10 mouse cellular contexts compared by ENCODE assay signal in the genomic region with DNA sequence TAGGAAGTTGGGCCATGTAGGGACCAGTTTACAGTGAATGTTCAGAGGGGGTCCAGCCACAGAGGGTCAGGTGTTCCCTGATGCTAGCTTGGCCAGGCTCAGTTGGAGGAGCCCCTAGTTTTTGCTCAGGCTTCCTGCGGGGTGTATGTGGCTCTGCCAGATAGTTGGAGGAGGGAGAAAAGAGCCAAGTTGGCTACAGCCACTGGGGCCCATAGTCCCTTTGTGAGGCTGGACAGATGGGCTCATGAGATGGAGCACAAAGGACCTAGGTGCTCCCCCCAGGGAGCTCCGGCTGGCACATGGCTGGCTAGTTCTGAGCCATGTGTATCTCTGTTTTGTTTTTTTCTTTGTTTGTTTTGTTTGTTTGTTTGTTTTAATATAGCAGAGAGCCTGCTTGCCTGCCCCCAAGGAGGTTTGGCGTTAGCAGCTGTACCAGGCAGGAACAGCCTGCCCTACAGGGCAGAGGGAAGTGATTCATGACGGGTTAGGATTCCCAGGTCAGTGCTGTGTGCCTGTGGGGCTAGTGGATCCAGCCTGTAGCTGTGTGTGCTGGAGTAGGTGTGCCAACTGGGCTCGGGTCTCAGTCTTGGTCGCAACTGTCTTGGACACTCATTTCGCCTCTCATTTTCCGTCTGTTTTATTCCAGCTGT.
DNase-seq lines count a peak whose midpoint lies in the region; ATAC-seq and TF ChIP-seq lines count a peak whose summit lies in the region.
"Had no signal": no experiment of that assay in that cellular context is flagged by ENCODE, and none has a peak within 500 bp of the region (broad histone marks: within the 10 kb centered on the region; RNA-seq: fewer than 3 reads in every experiment).

No protein-coding gene starts in this region.

- no peak overlapping the region for H3K4me2 ChIP-seq in midbrain, embryonic 11.5 days
- H3K4me2 ChIP-seq in midbrain, postnatal 0 days (ENCODE audit: low read depth, low read length, poor library complexity, severe bottlenecking), result no peak overlapping the region
- peak overlapping the region; percentile 13; the same call in 1 of the 2 replicates for H3K4me2 ChIP-seq in hindbrain, embryonic 11.5 days (replicated peaks; ENCODE audit: low read depth, low read length)
- peak overlapping the region; percentile 81; the same call in 1 of the 2 replicates for H3K4me2 ChIP-seq in stomach, embryonic 15.5 days

- no peak for DNase-seq in heart, embryonic 10.5 days (ENCODE audit: low spot score)
- DNase-seq in heart, adult 9 months (ENCODE audit: low spot score in 2 of 2), result no peak
- peak; percentile 88 for DNase-seq in midbrain, embryonic 11.5 days (ENCODE audit: low spot score, missing footprints)
- no peak for DNase-seq in midbrain, postnatal 0 days (ENCODE audit: low spot score)
- no peak for DNase-seq in hindbrain, embryonic 11.5 days (ENCODE audit: low spot score)
- no peak for DNase-seq in right cerebral cortex, postnatal 36 days (ENCODE audit: low spot score in 2 of 2)
- DNase-seq in ovary, postnatal 14 days (ENCODE audit: low spot score), result no peak
- DNase-seq: kidney, adult 11 months had no signal

- no peaks in the 10 kb centered on the region for H3K9me3 ChIP-seq in heart, embryonic 10.5 days
- no peaks in the 10 kb centered on the region for H3K9me3 ChIP-seq in midbrain, embryonic 11.5 days (ENCODE audit: control insufficient read depth, low read length)
- no peaks in the 10 kb centered on the region for H3K9me3 ChIP-seq in midbrain, postnatal 0 days (ENCODE audit: low read length)
- no peaks in the 10 kb centered on the region for H3K9me3 ChIP-seq in hindbrain, embryonic 11.5 days (ENCODE audit: control insufficient read depth, low read length)
- no peaks in the 10 kb centered on the region for H3K9me3 ChIP-seq in stomach, embryonic 15.5 days

- peaks cover 10% of the 10 kb centered on the region for H3K36me3 ChIP-seq in heart, embryonic 10.5 days
- no peaks in the 10 kb centered on the region for H3K36me3 ChIP-seq in midbrain, embryonic 11.5 days (ENCODE audit: control insufficient read depth, insufficient read depth, low read length)
- no peaks in the 10 kb centered on the region for H3K36me3 ChIP-seq in midbrain, postnatal 0 days (ENCODE audit: insufficient read depth, low read length)
- no peaks in the 10 kb centered on the region for H3K36me3 ChIP-seq in hindbrain, embryonic 11.5 days (ENCODE audit: control insufficient read depth, insufficient read depth, low read length)
- no peaks in the 10 kb centered on the region for H3K36me3 ChIP-seq in stomach, embryonic 15.5 days

- no peak for TF ChIP-seq CTCF in midbrain, postnatal 0 days (IDR thresholded peaks at IDR 0.05)

- peaks cover 47% of the 10 kb centered on the region for H3K27me3 ChIP-seq in heart, embryonic 10.5 days (ENCODE audit: insufficient read depth, poor library complexity, severe bottlenecking)
- H3K27me3 ChIP-seq in midbrain, embryonic 11.5 days (ENCODE audit: control insufficient read depth, insufficient read depth, low read length), result peaks cover 2% of the 10 kb centered on the region; the same call in 1 of the 2 replicates
- H3K27me3 ChIP-seq in midbrain, postnatal 0 days (ENCODE audit: insufficient read depth, low read length), result 0 out of 2 replicates have a peak, but pooled peaks cover 11% of the 10 kb centered on the region
- no peaks in the 10 kb centered on the region for H3K27me3 ChIP-seq in hindbrain, embryonic 11.5 days (ENCODE audit: control insufficient read depth, insufficient read depth, low read length)
- no peaks in the 10 kb centered on the region for H3K27me3 ChIP-seq in stomach, embryonic 15.5 days (replicated peaks)

- WGBS in heart, embryonic 10.5 days, result 47% methylated on average over 8 of the region's 8 CpGs
- 71% methylated on average over 8 of the region's 8 CpGs for WGBS in midbrain, embryonic 11.5 days
- WGBS in midbrain, postnatal 0 days, result 60% methylated on average over 8 of the region's 8 CpGs
- 62% methylated on average over 8 of the region's 8 CpGs for WGBS in hindbrain, embryonic 11.5 days
- 56% methylated on average over 8 of the region's 8 CpGs for WGBS in stomach, embryonic 15.5 days

- no peak for ATAC-seq in midbrain, embryonic 11.5 days (ENCODE audit: low FRiP score)
- ATAC-seq in midbrain, postnatal 0 days (ENCODE audit: low FRiP score), result no peak
- ATAC-seq in hindbrain, embryonic 11.5 days (ENCODE audit: low FRiP score), result no peak
- ATAC-seq in stomach, embryonic 15.5 days (ENCODE audit: insufficient read depth, low FRiP score, low read depth), result no peak

- H3K9ac ChIP-seq in midbrain, embryonic 11.5 days (ENCODE audit: low read length), result peak overlapping the region; percentile 21; the same call in 1 of the 2 replicates
- H3K9ac ChIP-seq in midbrain, postnatal 0 days (replicated peaks; ENCODE audit: low read length, poor library complexity, severe bottlenecking), result no peak overlapping the region
- 0 out of 2 replicates have a peak overlapping the region, but pooled peaks have one; percentile 20 for H3K9ac ChIP-seq in hindbrain, embryonic 11.5 days (ENCODE audit: low read depth, low read length)
- H3K9ac ChIP-seq in stomach, embryonic 15.5 days, result peak overlapping the region; percentile 29; the same call in 1 of the 2 replicates

- H3K27ac ChIP-seq in heart, embryonic 10.5 days, result peak overlapping the region; percentile 87
- H3K27ac ChIP-seq in midbrain, embryonic 11.5 days (ENCODE audit: low read depth, low read length), result no peak overlapping the region
- no peak overlapping the region for H3K27ac ChIP-seq in midbrain, postnatal 0 days (ENCODE audit: low read depth, low read length)
- peak overlapping the region; percentile 18 for H3K27ac ChIP-seq in hindbrain, embryonic 11.5 days (ENCODE audit: low read depth, low read length)
- H3K27ac ChIP-seq in stomach, embryonic 15.5 days, result peak overlapping the region; percentile 48; the same call in 1 of the 2 replicates
- H3K27ac ChIP-seq: macrophage had no signal

- H3K4me3 ChIP-seq in heart, embryonic 10.5 days, result peak overlapping the region; percentile 69; the same call in 1 of the 2 replicates
- H3K4me3 ChIP-seq in midbrain, embryonic 11.5 days (ENCODE audit: low read depth, low read length), result no peak overlapping the region
- H3K4me3 ChIP-seq in midbrain, postnatal 0 days (ENCODE audit: low read depth, low read length), result no peak overlapping the region
- no peak overlapping the region for H3K4me3 ChIP-seq in hindbrain, embryonic 11.5 days (ENCODE audit: low read depth, low read length)
- H3K4me3 ChIP-seq in stomach, embryonic 15.5 days (replicated peaks), result no peak overlapping the region

- H3K4me1 ChIP-seq in heart, embryonic 10.5 days, result peaks cover 99% of the 10 kb centered on the region
- peaks cover 39% of the 10 kb centered on the region for H3K4me1 ChIP-seq in midbrain, embryonic 11.5 days (ENCODE audit: control insufficient read depth, insufficient read depth, low read length)
- 0 out of 2 replicates have a peak, but pooled peaks cover 4% of the 10 kb centered on the region for H3K4me1 ChIP-seq in midbrain, postnatal 0 days (ENCODE audit: insufficient read depth, low read length)
- H3K4me1 ChIP-seq in hindbrain, embryonic 11.5 days (replicated peaks; ENCODE audit: control insufficient read depth, insufficient read depth, low read length), result peaks cover 11% of the 10 kb centered on the region
- peaks cover 58% of the 10 kb centered on the region for H3K4me1 ChIP-seq in stomach, embryonic 15.5 days

Comparison
In these comparisons a context has a peak if more than half of its experiments do, and no peak if none do; other contexts are left out.
1. H3K27ac ChIP-seq: peak in heart, embryonic 10.5 days (single experiment), hindbrain, embryonic 11.5 days (single experiment) and stomach, embryonic 15.5 days (single experiment); none in midbrain, embryonic 11.5 days (single experiment) and midbrain, postnatal 0 days (single experiment).
2. H3K4me2 ChIP-seq: peak in hindbrain, embryonic 11.5 days (single experiment) and stomach, embryonic 15.5 days (single experiment); none in midbrain, embryonic 11.5 days (single experiment) and midbrain, postnatal 0 days (single experiment).